Mouse (Mus musculus) testis, adult 2 months (tissue): ENCODE data around the gene Tenm4.

Experiments
- CTCF ChIP-seq: fragments of 200-500 bp; IDR thresholded peaks from 2 replicates; pipeline ENCODE4 v1.5.1; 2012; ENCODE audit warnings: low read depth, mild to moderate bottlenecking, inconsistent platforms, low read length, moderate library complexity; ENCODE audit not compliant: control insufficient read depth, insufficient read depth, insufficient replicate concordance
- POLR2A ChIP-seq: fragments of 200-500 bp; IDR thresholded peaks from 2 replicates; pipeline ENCODE4 v1.6.1; 2012; ENCODE audit warnings: low read depth, mild to moderate bottlenecking, inconsistent platforms, low read length, moderate library complexity; ENCODE audit not compliant: control insufficient read depth

DNA sequence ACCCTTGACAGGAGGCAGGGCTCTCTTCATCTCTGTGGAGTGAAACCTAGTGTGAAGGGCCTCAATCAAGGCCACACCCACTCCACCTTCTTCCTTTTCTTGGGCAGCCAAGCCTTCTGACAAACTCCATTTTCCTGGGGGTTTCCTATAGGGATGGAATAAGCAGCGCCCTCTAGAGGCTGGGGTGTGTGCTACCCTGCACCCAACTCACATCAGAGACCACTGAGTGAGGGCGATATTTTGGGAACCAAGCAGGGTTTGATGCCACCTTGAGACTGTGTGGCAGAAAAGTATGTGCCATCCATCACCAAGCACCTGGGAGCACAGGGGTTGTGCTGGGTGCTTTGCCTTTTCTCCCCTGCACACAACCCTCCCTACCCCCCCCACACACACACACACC, 483.2 kb downstream of the Tenm4 start:
- peak; percentile 53; the same call in 1 of the 2 replicates for TF ChIP-seq CTCF
- no peak for TF ChIP-seq POLR2A
